Mouse (Mus musculus) bone marrow, adult 2 months (tissue): ENCODE measurements around the gene Speer4c. TPM values are rescaled to one million over a fixed set of nuclear protein-coding genes. Genes with fewer than 3 reads are reported as not detected.
"Not testable (repeated sequence)": the region's sequence is repeated elsewhere in the genome, so short reads cannot be mapped to it uniquely, and the experiment has no call there.

ENCODE experiments used
- H3K27ac ChIP-seq: fragments of 200-500 bp; 2 replicates; pipeline ENCODE4 v1.5.1; 2012; ENCODE audit warnings: low read depth, mild to moderate bottlenecking, control low read depth, inconsistent platforms, low read length; ENCODE audit not compliant: control insufficient read depth, poor library complexity, insufficient read depth
- H3K4me1 ChIP-seq: fragments of 200-500 bp; 2 replicates; pipeline ENCODE4 v1.6.1; 2011; ENCODE audit warnings: low read length; ENCODE audit not compliant: control insufficient read depth, insufficient read depth
- H3K4me3 ChIP-seq: fragments of 200-500 bp; replicated peaks from 2 replicates; pipeline ENCODE3; 2011; ENCODE audit warnings: mild to moderate bottlenecking, low read depth, low read length, control low read depth; ENCODE audit not compliant: control insufficient read depth
- WGBS: fragments of 180-500 bp; shearing (Covaris S2); methylation state at CpG from one replicate; pipeline ENCODE4 v1.1.7; 2018; 5-methylcytosine and 5-hydroxymethylcytosine counted together
- polyA plus RNA-seq: library from polyadenylated mRNA; stranded (reverse); fragments of >200 nt; gene quantifications from 2 replicates; pipeline ENCODE4 v1.2.4, GENCODE M21; 2011; ENCODE audit warnings: low replicate concordance; ENCODE audit not compliant: missing spikeins, insufficient read depth, insufficient read length

Gene Speer4c
- polyA plus RNA-seq, 1 experiment: not detected

DNA sequence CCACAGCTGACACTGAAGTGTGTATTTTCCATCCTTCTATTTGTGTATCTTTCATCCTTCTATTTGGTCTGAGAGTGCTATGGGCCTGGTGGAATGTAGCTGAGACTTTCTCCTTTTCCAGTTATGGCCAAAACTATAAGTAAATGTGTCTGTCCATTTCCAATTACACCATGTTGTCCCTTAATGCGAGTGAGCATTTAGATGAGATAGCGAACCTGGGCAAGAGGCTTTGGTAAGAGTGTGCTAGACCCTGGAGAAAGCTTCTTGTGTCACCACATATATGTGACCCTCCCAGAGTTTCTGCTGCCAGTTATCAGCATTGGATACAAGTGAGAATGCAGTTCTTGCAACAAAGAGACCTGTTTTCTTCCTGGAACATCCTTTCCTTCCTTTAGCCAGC, 35.2 kb downstream of the Speer4c start:
- H3K27ac ChIP-seq, H3K4me1 ChIP-seq, H3K4me3 ChIP-seq: not testable (repeated sequence)
- WGBS: 63% methylated on average over 2 of the region's 2 CpGs

DNA sequence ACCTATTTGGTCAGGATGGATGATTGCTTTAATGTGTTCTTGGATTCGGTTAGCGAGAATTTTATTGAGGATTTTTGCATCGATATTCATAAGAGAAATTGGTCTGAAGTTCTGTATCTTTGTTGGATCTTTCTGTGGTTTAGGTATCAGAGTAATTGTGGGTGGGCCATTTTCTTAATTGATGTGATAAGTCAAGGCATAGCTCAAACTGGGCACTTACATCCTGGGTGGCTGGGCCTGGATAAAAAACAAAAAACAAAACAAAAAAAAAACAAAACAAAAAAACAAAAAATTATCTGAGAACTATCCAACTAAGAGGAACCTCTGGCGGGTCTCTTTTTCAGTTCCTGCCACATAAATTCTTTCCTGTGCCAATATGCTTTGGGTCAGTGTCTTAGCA, 36.3 kb downstream of the Speer4c start:
- H3K4me3 ChIP-seq, H3K4me1 ChIP-seq, H3K27ac ChIP-seq: not testable (repeated sequence)
- 78% methylated on average over 4 of the region's 4 CpGs for WGBS

DNA sequence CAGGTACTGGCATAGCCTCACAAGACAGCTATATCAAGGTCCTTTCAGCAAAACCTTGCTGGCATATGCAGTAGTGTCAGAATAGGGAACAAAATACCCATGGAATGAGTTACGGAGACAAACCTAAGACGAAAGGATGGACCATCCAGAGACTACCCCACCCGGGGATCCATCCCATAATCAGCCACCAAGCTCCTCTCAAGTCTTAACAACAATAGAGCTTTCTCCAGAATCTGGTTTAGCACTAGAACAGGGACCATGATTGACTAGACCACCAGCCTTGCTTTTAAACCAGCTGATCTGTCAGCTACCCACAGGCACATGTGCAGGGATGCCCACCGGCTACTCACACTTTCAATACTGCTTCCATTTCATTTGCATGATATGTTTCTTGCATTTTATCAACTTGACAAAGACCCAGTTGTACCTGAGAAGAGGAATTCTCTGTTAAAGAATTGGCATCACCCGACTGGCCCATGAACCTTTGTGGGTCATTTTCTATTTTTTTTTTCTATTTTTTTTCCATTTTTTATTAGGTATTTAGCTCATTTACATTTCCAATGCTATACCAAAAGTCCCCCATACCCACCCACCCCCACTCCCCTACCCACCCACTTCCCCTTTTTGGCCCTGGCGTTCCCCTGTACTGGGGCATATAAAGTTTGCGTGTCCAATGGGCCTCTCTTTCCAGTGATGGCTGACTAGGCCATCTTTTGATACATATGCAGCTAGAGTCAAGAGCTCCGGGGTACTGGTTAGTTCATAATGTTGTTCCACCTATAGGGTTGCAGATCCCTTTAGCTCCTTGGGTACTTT, 39.4 kb downstream of the Speer4c start:
- 81% methylated on average over 5 of the region's 8 CpGs for WGBS
- not testable (repeated sequence) for H3K27ac ChIP-seq, H3K4me1 ChIP-seq, H3K4me3 ChIP-seq

DNA sequence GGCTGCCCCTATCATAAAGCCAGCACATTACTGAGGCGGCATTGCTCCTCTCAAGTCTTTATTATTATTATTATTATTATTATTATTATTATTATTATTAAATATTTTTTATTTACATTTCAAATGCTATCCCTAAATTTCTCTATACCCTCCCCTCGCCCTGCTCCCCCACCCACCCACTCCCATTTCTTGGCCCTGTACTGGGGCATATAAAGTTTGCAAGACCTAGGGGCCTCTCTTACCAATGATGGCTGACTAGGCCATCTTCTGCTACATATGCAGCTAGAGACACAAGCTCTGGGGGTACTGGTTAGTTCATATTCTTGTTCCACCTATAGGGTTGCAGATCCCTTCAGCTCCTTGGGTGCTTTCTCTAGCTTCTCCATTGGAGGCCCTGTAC, 40.1 kb downstream of the Speer4c start:
- H3K4me1 ChIP-seq, H3K27ac ChIP-seq, H3K4me3 ChIP-seq: not testable (repeated sequence)
- 71% methylated on average over 2 of the region's 2 CpGs for WGBS

DNA sequence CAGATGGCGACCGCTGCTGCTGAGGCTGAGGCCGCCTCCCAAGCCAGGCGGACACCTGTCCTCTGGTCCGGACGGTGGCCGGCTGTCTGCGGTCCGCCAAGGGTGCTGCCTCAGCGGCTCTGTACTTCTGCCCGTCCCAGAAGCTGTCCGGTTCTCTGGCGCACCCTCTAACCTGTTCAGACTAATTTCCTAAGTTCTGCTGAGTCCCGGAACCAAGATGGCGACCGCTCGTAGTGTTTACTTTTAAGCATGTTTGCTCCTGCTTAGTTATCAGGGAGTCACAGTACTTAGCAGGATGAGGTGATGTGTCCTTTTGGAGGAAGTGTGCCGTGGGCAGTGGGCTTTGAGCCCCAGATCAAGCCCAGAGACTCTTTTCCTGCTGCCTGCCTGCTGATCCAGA, 43.3 kb downstream of the Speer4c start:
- H3K4me1 ChIP-seq, H3K4me3 ChIP-seq, H3K27ac ChIP-seq: not testable (repeated sequence)
- 80% methylated on average over 11 of the region's 18 CpGs for WGBS

DNA sequence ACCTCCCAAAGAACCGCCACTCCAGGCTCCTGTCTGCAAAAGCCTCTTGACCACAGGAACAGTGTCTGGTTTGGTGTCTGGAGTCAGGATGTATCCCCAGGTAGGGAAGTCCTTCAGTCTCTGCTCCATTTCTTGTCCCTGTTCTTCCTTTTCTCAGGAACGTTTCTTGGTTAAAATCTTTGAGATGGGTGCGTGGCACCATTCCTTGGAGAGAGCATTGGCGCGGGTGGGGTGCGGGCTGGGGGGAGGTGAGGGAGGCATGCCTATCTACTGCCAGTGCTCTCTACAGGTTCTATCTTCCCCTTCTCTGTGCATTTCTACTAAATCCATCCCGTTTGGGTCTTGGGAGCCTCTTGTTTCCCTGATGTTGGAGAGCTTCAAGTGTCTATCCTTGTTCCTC, 50.2 kb downstream of the Speer4c start:
- not testable (repeated sequence) for H3K27ac ChIP-seq, H3K4me3 ChIP-seq, H3K4me1 ChIP-seq
- 66% methylated on average over 7 of the region's 7 CpGs for WGBS

Other genes starting within 250 kb of the Speer4c start
- not detected in 2 replicates for gene Gm21149, start 237.7 kb downstream of the Speer4c start, polyA plus RNA-seq
- gene Gm21190, start 185.0 kb downstream of the Speer4c start, polyA plus RNA-seq: not detected in 2 replicates
- not detected in 2 replicates for gene Gm21083, start 136.9 kb downstream of the Speer4c start, polyA plus RNA-seq
- not detected in 2 replicates for gene Speer4d, start 95.2 kb downstream of the Speer4c start, polyA plus RNA-seq
- gene 4930572O03Rik, start 57.2 kb downstream of the Speer4c start, polyA plus RNA-seq: not detected in 2 replicates
- 0.31 and 1.7 TPM in 2 replicates for gene Cacna2d1, start 220.4 kb upstream of the Speer4c start, polyA plus RNA-seq